Mouse (Mus musculus) splenic B cell, adult 2 months (primary cell): ENCODE data around the gene Tex16.

Experiments
- DNase-seq: peaks from one replicate; pipeline ENCODE4 v3.0.0-alpha.2; 2011; ENCODE audit warnings: low read depth, low spot score
- H3K27me3 ChIP-seq: 2 replicates; pipeline ENCODE4 v1.6.1; 2012; ENCODE audit warnings: mild to moderate bottlenecking, low read length, moderate library complexity, mixed read lengths; ENCODE audit not compliant: control insufficient read depth, poor library complexity, insufficient read depth, severe bottlenecking
- H3K36me3 ChIP-seq: 2 replicates; pipeline ENCODE4 v1.6.1; 2012; ENCODE audit warnings: mild to moderate bottlenecking, low read length, moderate library complexity, mixed read lengths; ENCODE audit not compliant: control insufficient read depth, poor library complexity, insufficient read depth, severe bottlenecking

Tex16 gene

DNA sequence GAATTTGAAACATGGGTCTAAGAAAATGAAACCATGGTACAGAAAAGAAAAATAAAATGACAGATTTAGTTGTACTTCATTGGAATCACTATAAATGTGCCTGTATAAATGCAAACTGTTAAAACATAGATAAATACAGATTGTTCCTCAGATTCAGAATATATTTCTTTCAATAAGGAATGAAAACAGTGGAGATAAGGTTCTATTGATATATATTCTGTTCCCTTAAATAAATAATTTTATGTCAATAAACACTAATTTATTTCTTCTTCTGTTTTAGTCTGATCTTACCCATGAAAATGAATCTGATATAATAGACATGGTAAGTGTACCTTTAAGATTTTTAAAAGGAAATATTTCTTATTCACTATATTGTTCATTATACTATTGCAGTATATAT is at the start of gene Tex16:
TSS of gene Tex16 (plus strand) at position 301 of the 400 bp plus-strand sequence.
- DNase-seq = no peak
- H3K27me3 ChIP-seq = no peaks in the 10 kb centered on the region

DNA sequence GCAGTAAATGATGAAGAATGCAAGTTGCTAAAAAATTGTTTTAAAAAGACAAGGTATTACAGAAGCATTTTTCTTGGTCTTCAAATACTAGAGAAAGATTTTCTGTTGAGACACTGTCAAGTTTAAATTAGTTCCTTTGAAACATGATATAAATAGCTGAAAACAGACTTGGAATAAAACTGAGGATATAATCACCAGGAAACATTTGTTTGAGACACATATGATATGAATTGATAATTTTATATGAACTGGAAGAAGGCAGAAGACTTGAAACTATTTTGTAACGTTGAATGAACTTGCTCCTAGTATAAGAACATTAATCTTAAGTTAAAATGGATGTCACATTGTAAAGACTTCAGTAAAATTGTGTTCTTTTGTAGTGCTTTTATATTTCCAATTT is 11.1 kb upstream of the Tex16 start:
- no peaks in the 10 kb centered on the region for H3K27me3 ChIP-seq
- H3K36me3 ChIP-seq = no peaks in the 10 kb centered on the region
- no peak for DNase-seq

More for the DNA sequence above, at the start of gene Tex16:
- no peaks in the 10 kb centered on the region for H3K36me3 ChIP-seq
